Mouse (Mus musculus): ENCODE data around the gene Mesp2. TPM values are rescaled to one million over a fixed set of nuclear protein-coding genes. Genes with fewer than 3 reads are reported as not detected.

Mesp2 gene
- 0.08 and 0.09 TPM in 2 replicates for polyA plus RNA-seq (2015; fragmentation: Nextera tagmentation; extraction: Ambion mirVana)

GRCm38 (mm10) chr7:79810611-79811506 is at the start of gene Mesp2:
Mesp2 (plus strand) TSS chr7:79810727.
- Histone ChIP-seq H3K4me3 (replicated peaks) (peak within 1 kb of the TSS; percentile 27), H3K36me3 (no peaks in the 10 kb centered on the region), H3K9me3 (replicated peaks) (no peaks in the 10 kb centered on the region), H3K4me1 (replicated peaks) (peaks cover 9% of the 10 kb centered on the region), H3K27ac (no peak within 1 kb of the TSS), H3K27me3 (peaks cover 27% of the 10 kb centered on the region), H3K4me2 (peak within 1 kb of the TSS; percentile 55), H3K9ac (peak within 1 kb of the TSS; percentile 47; the same call in 1 of the 2 replicates)
- ATAC-seq (ENCODE audit: low read depth) (peak; percentile 57), DNase-seq (peak; percentile 40)
- 11% methylated on average over 71 of the region's 71 CpGs for WGBS (ENCODE audit: insufficient replicate concordance)

- DNase-seq (no peak), ATAC-seq (ENCODE audit: low read depth) (no peak)
- Histone ChIP-seq H3K4me3 (replicated peaks) (no peak overlapping the region), H3K4me2 (no peak overlapping the region), H3K9ac (no peak overlapping the region), H3K4me1 (replicated peaks) (no peaks in the 10 kb centered on the region), H3K9me3 (replicated peaks) (no peaks in the 10 kb centered on the region), H3K27ac (no peak overlapping the region), H3K27me3 (no peaks in the 10 kb centered on the region), H3K36me3 (no peaks in the 10 kb centered on the region)
- WGBS (ENCODE audit: insufficient replicate concordance): 53% methylated on average over 5 of the region's 5 CpGs
These were observed 49.2 kb upstream of the Mesp2 start for GRCm38 (mm10) chr7:79761124-79761876.

- H3K27ac ChIP-seq: no peak overlapping the region
- H3K9me3 ChIP-seq (replicated peaks): no peaks in the 10 kb centered on the region
- no peaks in the 10 kb centered on the region for H3K27me3 ChIP-seq
- 50% methylated on average over 8 of the region's 8 CpGs for WGBS (ENCODE audit: insufficient replicate concordance)
- no peak for DNase-seq
- H3K36me3 ChIP-seq: no peaks in the 10 kb centered on the region
- H3K4me3 ChIP-seq (replicated peaks): no peak overlapping the region
- no peak overlapping the region for H3K9ac ChIP-seq
- no peaks in the 10 kb centered on the region for H3K4me1 ChIP-seq (replicated peaks)
- no peak overlapping the region for H3K4me2 ChIP-seq
- ATAC-seq (ENCODE audit: low read depth): no peak
These were observed 48.4 kb upstream of the Mesp2 start for GRCm38 (mm10) chr7:79762106-79762505.

- no peaks in the 10 kb centered on the region for H3K4me1 ChIP-seq (replicated peaks)
- no peak overlapping the region for H3K27ac ChIP-seq
- H3K4me2 ChIP-seq: no peak overlapping the region
- ATAC-seq (ENCODE audit: low read depth) (no peak), DNase-seq (no peak)
- 25% methylated on average over 1 of the region's 1 CpGs for WGBS (ENCODE audit: insufficient replicate concordance)
- H3K9me3 ChIP-seq (replicated peaks): no peaks in the 10 kb centered on the region
- H3K36me3 ChIP-seq: no peaks in the 10 kb centered on the region
- no peak overlapping the region for H3K4me3 ChIP-seq (replicated peaks)
- H3K27me3 ChIP-seq: no peaks in the 10 kb centered on the region
- H3K9ac ChIP-seq: no peak overlapping the region
These were observed 44.5 kb upstream of the Mesp2 start for GRCm38 (mm10) chr7:79765991-79766390.

GRCm38 (mm10) chr7:79769664-79770063 is 40.9 kb upstream of the Mesp2 start:
- H3K27me3 ChIP-seq: no peaks in the 10 kb centered on the region
- no peaks in the 10 kb centered on the region for H3K9me3 ChIP-seq (replicated peaks)
- H3K4me1 ChIP-seq (replicated peaks): no peaks in the 10 kb centered on the region
- H3K36me3 ChIP-seq: no peaks in the 10 kb centered on the region
- WGBS (ENCODE audit: insufficient replicate concordance): 59% methylated on average over 3 of the region's 3 CpGs
- H3K4me3 ChIP-seq (replicated peaks): no peak overlapping the region
- ATAC-seq (ENCODE audit: low read depth) (no peak), DNase-seq (no peak)
- no peak overlapping the region for H3K27ac ChIP-seq
- H3K4me2 ChIP-seq: no peak overlapping the region
- no peak overlapping the region for H3K9ac ChIP-seq

GRCm38 (mm10) chr7:79771561-79772512 is 38.7 kb upstream of the Mesp2 start:
- no peaks in the 10 kb centered on the region for H3K4me1 ChIP-seq (replicated peaks)
- H3K27ac ChIP-seq: no peak overlapping the region
- no peaks in the 10 kb centered on the region for H3K27me3 ChIP-seq
- WGBS (ENCODE audit: insufficient replicate concordance): 51% methylated on average over 15 of the region's 15 CpGs
- no peak for ATAC-seq (ENCODE audit: low read depth)
- H3K36me3 ChIP-seq: no peaks in the 10 kb centered on the region
- H3K9ac ChIP-seq: no peak overlapping the region
- DNase-seq: no peak
- no peak overlapping the region for H3K4me3 ChIP-seq (replicated peaks)
- H3K4me2 ChIP-seq: no peak overlapping the region
- H3K9me3 ChIP-seq (replicated peaks): no peaks in the 10 kb centered on the region

- peak overlapping the region; percentile 57 for H3K4me2 ChIP-seq
- ATAC-seq (ENCODE audit: low read depth) (peak; percentile 70), DNase-seq (peak; percentile 44)
- peak overlapping the region; percentile 69 for H3K27ac ChIP-seq
- H3K9ac ChIP-seq: no peak overlapping the region
- H3K4me1 ChIP-seq (replicated peaks): 0 out of 2 replicates have a peak, but pooled peaks cover 13% of the 10 kb centered on the region
- no peaks in the 10 kb centered on the region for H3K27me3 ChIP-seq
- no peaks in the 10 kb centered on the region for H3K9me3 ChIP-seq (replicated peaks)
- H3K4me3 ChIP-seq (replicated peaks): peak overlapping the region; percentile 36
- H3K36me3 ChIP-seq: no peaks in the 10 kb centered on the region
- 20% methylated on average over 16 of the region's 16 CpGs for WGBS (ENCODE audit: insufficient replicate concordance)
These were observed 29.6 kb upstream of the Mesp2 start for GRCm38 (mm10) chr7:79780647-79781626.

GRCm38 (mm10) chr7:79781826-79782515 is 28.6 kb upstream of the Mesp2 start:
- Histone ChIP-seq H3K9me3 (replicated peaks) (no peaks in the 10 kb centered on the region), H3K27ac (no peak overlapping the region), H3K4me3 (replicated peaks) (no peak overlapping the region), H3K4me1 (replicated peaks) (0 out of 2 replicates have a peak, but pooled peaks cover 13% of the 10 kb centered on the region), H3K36me3 (no peaks in the 10 kb centered on the region), H3K4me2 (no peak overlapping the region), H3K27me3 (peaks cover 2% of the 10 kb centered on the region; the same call in 1 of the 2 replicates), H3K9ac (no peak overlapping the region)
- DNase-seq (no peak), ATAC-seq (ENCODE audit: low read depth) (no peak)
- WGBS (ENCODE audit: insufficient replicate concordance): 72% methylated on average over 11 of the region's 11 CpGs

GRCm38 (mm10) chr7:79782516-79782855 is 28.0 kb upstream of the Mesp2 start:
- WGBS (ENCODE audit: insufficient replicate concordance): 66% methylated on average over 2 of the region's 2 CpGs
- Histone ChIP-seq H3K9me3 (replicated peaks) (no peaks in the 10 kb centered on the region), H3K4me2 (no peak overlapping the region), H3K9ac (no peak overlapping the region), H3K4me1 (replicated peaks) (0 out of 2 replicates have a peak, but pooled peaks cover 13% of the 10 kb centered on the region), H3K27me3 (peaks cover 5% of the 10 kb centered on the region), H3K4me3 (replicated peaks) (no peak overlapping the region), H3K36me3 (no peaks in the 10 kb centered on the region), H3K27ac (no peak overlapping the region)
- DNase-seq (no peak), ATAC-seq (ENCODE audit: low read depth) (no peak)

Data from liver, embryonic 13.5 days (tissue).